Mouse (Mus musculus) frontal cortex, adult (tissue): ENCODE results near the gene Sync.
A peak's percentile ranks its signal among the peaks of the same experiment; 100 is the strongest.

Experiments used
- ATAC-seq: cut with Nextera tagmentation; 2 replicates; pipeline ENCODE4 v1.9.2; 2017; ENCODE audit warnings: mild to moderate bottlenecking, moderate library complexity, mixed read lengths; ENCODE audit not compliant: low TSS enrichment

Sync gene

GRCm38 (mm10) chr4:129303816-129304215 is 16.4 kb downstream of the Sync start:
- no peak for ATAC-seq

- no peak for ATAC-seq
These were observed 16.9 kb downstream of the Sync start for GRCm38 (mm10) chr4:129304306-129304705.

- ATAC-seq: no peak
These were observed 20.5 kb downstream of the Sync start for GRCm38 (mm10) chr4:129307936-129308335.

DNA sequence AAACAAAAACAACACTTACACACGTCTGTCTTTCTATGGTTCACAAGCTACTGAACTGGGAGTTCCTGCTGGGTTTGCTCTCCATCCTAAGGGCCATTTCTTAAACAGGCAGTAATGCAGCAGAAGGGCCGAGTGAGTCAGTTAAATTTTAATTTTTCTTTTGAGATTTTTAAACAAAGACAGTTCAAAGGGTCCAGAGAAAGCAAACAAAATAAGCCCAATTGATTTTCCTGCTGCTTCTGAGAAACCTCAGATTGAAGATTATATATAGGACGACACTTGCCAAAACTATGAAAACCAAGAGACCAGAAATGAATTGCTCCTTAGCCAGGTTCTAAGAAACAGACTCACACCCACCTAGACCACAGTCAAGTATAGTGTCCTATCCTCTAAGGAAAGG is 26.5 kb downstream of the Sync start:
- ATAC-seq: no peak

GRCm38 (mm10) chr4:129320876-129321275 is 33.5 kb downstream of the Sync start:
- no peak for ATAC-seq

DNA sequence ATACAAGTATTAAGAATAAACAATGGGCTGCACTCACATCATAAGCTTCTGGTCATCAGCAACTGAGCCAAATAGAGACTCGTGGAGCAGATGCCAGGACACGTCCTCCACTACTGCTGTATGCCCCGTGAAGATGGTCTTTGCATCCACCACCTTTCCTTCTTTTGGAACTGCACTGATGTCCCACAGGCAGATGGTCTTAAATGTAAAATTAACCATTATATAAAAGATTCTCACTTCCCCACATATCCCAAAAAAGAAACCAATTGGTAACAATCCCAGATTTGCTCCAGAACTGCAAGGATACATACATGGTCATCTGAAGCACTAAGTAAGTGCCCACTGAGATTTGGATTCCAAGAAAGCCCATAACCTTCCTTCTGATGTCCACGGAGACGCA is 34.6 kb downstream of the Sync start:
- peak; percentile 67; the same call in 1 of the 2 replicates for ATAC-seq

GRCm38 (mm10) chr4:129323491-129323890 is 36.1 kb downstream of the Sync start:
- no peak for ATAC-seq

DNA sequence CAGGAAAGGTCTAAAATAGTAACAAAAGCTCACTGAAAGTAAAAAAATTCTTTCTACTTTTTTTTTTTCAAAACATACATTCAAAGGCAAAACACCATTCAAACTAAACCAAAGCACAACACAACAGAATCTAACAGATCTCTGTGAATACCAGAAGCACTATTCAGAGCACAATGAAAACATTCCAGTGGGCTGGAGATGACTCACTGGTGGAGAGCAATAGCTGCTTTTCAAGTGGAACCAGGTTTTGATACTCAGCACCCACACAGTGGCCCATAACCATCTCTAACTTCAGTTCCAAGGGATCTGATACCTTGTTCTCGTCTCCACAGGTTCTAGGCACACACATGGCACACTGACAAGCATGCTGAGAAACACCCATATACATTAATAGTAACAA is 37.3 kb downstream of the Sync start:
- ATAC-seq: peak; percentile 85; the same call in 1 of the 2 replicates

DNA sequence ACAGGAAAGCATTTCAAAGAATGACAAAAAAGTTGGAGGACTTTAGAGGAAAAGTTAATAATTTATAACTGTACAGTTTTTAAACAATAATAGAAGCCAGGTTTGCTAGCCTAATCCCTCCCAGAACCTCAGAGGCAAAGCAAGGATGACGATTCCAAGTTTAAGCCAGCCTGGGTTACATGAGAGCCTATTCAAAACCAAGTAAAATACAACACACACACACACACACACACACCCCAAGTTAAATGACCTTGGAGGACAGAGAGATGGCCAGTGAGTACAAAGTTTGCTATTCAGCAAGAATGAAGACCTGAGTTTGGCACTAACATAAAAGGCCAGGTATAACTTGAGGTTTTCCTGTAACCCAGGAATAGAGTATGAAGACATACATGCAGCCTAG is 38.8 kb downstream of the Sync start:
- ATAC-seq: no peak

- no peak for ATAC-seq
These were observed 45.4 kb downstream of the Sync start for GRCm38 (mm10) chr4:129332846-129333245.

DNA sequence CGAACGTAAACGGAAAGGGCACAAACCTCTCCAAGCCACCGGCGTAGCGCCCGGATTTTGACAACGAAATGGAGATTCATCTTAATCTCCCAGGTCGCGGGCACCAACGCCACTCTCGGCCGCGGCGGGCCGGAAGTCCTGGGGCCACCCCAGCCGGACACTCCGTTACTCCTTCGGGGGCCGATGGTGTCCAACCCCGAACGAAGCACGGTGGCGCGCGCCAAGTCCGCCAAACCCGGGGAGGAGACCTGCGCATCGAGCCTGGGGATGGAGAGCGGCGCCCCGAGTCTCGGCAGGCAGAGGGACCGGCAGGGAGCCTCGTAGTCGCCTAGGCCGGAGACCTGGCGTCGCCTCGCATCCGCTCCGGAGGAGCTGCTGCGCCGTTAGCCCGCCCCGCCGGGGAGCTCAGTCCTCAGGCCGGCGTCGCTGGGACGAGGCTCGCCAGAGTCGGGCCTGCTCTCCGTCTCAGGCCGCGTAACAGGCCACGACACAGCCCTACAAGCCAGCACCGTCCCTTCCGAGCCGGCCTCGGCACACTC is 47.3 kb downstream of the Sync start:
- peak; percentile 3; the same call in 1 of the 2 replicates for ATAC-seq

DNA sequence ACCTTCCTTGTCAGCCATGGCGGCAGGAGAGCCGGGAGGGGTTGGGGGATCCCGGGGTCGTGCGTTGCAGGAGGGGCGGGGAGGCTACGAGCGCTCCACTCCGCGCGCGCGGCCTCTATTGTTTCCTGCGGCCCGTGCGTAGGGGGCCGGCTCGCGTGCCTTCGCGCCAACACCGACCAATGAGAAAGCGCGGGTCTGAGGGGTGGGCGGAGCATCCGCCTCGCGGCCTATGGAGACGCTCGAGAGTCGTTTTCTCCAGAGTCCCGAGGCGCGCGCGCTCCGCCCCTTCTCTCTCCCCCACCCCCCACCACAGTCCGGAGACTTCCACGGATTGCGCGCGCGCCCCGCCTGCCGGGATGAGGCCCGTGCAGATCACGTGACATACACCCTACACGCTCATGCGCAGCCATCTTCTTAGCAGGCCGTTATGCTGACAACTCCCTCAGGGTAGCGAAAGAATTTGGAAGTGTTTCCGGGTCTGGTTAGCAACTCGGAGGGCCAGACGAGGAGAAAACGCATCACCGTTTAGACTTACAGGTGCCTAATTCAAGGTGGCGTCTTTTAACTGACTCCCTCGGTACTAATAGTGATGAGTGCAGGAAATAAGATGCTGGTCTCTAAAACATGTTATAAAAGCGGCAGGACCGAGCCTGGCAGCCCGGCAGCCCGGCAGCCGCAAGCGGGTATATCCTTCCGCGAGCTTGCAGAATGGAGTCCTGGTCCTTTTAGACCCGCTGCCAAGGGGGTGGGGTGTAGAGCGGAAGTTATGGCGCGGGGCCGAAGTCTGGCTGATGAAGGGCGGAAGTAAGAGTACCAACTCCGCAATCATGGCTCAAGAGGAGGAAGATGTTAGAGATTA is 48.0 kb downstream of the Sync start, which contains the start of the genes Rbbp4 and Zbtb8os:
Gene Rbbp4, minus strand, starts transcription at position 155 of the 859 bp plus-strand sequence.
Gene Zbtb8os, plus strand, starts transcription at position 480 of the 859 bp plus-strand sequence.
- peak; percentile 92 for ATAC-seq

- no peak for ATAC-seq
These were observed 48.9 kb downstream of the Sync start for GRCm38 (mm10) chr4:129336291-129336690.

DNA sequence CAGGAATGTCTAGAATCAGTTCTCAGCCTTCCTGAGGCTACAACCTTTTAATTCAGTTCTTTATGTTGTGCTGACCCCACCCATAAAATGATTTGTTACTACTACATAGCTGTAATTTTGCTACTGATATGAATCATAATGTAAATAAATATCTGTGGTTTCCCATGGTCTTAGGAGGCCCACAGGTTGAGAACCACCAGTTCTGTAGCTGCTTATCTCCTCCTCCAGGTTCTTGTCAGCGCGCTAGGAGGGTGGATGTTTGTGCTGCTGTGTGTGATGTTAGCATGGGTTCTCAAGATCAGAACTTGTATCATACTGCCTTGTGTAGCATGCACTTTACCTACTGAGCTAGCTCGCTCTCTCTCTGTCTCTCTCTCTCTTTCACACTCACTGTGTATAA is 52.3 kb downstream of the Sync start:
- ATAC-seq: no peak

- ATAC-seq: no peak
These were observed 54.5 kb downstream of the Sync start for GRCm38 (mm10) chr4:129341888-129342287.

DNA sequence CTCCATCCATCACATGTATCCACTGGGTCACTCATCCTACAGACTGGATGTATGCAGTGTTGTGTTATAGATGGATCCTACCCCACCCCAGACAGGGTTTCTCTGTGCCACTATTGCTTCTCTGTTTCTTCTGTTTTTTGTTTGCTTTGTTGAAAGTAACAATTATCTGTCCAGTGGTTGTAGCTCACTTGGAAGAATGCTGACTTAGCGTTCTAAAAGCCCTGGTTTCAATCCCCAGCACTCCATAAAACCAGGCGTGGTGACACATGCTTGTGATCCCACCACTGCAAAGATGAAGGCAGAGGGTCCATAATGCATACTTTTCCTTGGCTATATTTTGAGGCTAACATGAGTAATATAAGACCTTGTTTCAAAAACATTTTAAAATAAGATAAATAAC is 55.3 kb downstream of the Sync start:
- ATAC-seq: no peak

- ATAC-seq: peak; percentile 45; the same call in 1 of the 2 replicates
These were observed 59.2 kb downstream of the Sync start for GRCm38 (mm10) chr4:129346481-129347154.

- peak; percentile 55; the same call in 1 of the 2 replicates for ATAC-seq
These were observed 63.2 kb downstream of the Sync start for GRCm38 (mm10) chr4:129350644-129351043.

DNA sequence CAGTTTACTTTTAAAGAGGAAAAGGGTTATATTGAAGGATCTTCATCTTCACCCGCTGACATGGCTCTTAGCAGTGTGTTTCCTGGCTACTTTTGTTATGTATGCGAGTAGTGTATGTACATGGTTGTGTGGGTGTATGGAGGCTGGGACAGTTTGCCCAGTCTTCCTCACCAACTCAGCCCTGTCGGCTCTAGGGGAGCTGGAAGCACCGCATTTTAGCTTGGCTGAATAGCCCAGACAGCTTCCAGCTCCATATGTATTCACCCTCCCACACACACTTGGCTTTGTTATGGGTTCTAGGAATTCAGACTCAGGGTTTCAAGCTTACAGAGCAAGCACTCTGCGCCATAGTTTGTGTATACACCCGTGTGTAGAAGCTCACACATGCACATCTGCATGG is 63.7 kb downstream of the Sync start:
- peak; percentile 92 for ATAC-seq

DNA sequence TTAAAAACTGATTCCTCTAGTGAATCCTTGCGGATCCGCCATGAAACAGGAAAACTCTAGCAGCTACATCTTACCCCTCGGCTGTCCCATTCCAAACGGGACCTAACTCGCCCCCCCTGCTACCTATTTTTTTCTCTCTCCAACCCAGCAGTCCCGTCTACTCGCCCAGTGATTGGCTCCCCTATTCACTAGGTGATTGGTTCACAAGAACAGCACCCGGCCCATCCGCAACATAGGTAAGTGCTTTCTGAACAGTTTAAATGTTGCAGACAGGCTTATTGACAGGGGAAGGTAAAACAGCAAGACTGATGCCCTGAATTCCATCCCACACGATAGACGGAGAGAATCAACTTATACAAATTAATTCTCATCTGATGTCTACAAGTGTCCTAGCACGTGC is 65.8 kb downstream of the Sync start:
- ATAC-seq: no peak

GRCm38 (mm10) chr4:129354236-129354635 is 66.8 kb downstream of the Sync start:
- no peak for ATAC-seq

DNA sequence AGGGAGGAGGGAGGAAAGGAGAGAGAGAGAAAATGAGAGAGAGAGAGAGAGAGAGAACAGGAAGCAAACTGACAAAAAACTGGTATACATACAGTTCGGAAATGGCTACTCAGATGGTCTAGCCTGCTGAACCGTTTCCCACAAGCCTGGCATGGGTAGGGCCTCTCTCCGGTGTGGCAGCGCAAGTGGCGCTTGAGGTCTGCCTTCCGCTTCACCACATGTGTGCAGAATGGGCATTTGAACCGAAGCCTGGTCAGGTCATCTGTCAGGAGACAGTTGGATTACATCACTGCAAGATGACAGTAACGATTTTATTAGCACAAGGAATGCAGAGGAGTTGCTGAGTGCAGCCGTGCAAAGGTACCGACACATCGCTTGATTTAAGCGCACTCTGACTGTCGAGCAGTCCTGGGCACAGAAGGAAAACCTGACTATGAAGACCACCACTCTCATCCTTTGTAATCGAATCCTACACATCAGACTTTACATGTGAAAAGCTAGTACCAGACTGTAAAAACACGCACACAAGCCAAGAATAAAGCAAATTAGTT is 70.3 kb downstream of the Sync start:
- ATAC-seq: no peak
